Mouse (Mus musculus): Measurements from ENCODE around the gene Cacnb4.

Gene Cacnb4

DNA sequence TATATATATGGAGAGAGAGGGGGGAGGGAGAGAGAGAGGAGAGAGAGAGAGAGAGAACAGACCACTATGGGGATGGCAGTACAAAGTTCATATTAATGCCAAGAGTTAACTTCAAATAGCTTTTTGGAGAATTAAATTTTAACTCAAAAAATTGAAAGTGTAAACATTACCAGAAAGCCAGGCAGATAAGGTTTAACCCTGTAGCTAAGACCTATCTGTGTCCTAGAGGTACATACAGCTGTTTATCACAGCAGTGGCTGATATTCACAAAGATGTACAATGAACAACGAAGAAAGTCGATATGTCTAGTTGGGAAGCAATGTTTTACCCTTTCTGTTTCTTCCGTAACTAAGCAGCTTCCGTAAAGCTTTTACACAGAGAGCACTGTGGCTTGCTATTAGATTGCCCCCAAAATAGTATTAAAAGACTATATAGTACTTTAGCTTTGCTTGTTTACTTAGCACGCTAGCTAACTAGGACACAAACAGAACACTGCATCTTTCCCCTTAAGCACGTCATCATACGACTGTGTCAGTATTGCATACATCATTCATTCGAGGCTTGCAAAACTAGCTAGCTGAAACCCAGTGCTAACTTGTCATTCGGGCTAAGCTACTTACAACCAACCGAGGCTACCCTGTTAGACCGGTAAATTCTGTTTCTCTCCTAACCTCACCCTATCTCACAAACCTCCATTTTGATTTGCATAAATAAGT is 72.5 kb downstream of the Cacnb4 start:
- no peak for DNase-seq (ENCODE audit: low spot score)

- DNase-seq (ENCODE audit: low spot score): no peak
Measured at GRCm38 (mm10) chr2:52603421-52603820, 73.2 kb downstream of the Cacnb4 start.

- DNase-seq (ENCODE audit: low spot score): no peak
Measured at GRCm38 (mm10) chr2:52602921-52603320, 73.7 kb downstream of the Cacnb4 start.

GRCm38 (mm10) chr2:52602228-52602627 is 74.4 kb downstream of the Cacnb4 start:
- no peak for DNase-seq (ENCODE audit: low spot score)

GRCm38 (mm10) chr2:52597511-52597910 is 79.1 kb downstream of the Cacnb4 start:
- no peak for DNase-seq (ENCODE audit: low spot score)

DNA sequence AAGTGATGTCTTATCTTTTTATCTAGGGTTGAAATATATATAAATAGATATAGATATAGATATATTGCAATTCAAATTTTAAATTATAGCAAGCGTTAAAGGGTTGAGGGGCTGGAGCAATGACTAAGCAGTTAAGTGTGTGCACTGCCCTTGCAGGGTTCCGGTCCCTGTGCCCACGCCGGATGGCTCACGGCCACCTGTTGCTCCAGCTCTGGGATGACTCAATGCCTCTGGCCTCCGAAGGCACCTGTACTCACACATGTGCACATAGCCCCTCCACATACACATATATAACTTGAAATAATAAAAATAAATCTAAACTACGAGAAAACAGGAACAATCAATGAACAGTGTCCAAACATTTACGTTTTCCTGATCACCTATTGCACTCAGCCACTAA is 82.8 kb downstream of the Cacnb4 start:
- DNase-seq (ENCODE audit: low spot score): no peak

DNA sequence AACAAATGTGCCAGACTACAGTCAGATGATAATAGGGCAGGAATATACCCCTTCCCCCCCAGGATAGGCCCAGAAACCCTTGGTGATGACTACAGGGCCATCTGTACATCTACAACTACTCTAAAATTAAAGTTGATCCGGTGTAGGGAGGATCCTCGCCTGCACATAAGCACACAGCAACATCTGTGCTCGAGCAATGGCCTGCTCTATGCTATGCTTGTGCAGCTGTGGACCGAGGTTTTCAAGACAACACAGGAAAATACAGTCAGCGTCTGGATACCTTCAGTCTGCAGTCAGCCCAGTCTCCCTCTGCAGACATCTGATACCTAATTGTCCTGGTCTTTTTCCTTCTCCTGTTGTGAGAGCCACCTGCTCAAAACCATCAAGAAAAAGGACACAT is 83.4 kb downstream of the Cacnb4 start:
- DNase-seq (ENCODE audit: low spot score): no peak

DNA sequence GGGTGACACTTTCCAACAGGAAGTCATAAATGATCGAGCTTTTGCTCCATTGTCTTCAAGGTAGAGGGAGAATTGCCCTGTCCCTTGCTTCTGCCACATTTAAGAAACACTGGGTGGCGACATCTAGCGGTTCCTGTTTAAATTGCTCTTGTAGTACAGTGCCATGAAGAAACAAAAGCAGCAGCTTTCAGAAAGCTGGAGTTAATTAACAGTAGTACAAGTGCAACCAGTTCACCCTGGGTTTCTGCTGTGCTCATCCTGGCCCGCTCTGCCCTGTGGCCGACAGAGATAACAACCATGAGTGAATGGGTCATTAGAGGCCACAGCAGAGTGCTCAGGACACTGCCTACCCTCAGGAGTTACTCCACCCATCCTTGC is 85.7 kb downstream of the Cacnb4 start:
- peak; percentile 94 for DNase-seq (ENCODE audit: low spot score)

DNA sequence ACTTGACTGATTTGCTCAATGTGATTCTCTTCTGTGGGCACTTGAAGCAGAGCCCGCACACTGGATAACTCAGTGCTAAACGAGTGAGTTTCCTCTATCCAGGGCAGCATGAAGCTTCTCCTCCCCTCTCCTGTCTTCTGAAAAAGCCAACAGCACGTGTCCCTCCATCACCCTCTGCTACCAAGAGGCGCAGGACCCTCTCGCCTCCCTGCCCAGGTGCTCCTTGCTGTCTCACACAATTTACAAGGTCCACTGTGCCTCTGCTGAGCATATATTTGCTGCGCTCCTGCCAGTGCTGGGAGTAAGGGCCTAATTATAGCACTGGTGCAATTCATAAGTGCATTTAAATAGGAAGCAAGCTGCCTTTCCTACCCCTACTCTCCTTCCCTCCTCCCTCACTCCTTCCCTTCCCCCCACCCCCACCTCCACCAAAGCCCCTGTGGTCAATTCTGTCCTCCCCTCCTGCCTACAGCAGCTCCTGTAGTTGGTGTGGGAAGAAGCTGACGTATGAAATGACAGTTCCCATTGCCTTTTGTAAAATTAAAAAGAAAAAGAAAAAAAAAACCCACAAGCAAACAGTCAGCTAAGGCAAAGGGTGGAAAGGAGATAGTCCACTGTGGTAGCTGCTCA is 86.2 kb downstream of the Cacnb4 start:
- no peak for DNase-seq (ENCODE audit: low spot score)

- no peak for DNase-seq (ENCODE audit: low spot score)
Measured at GRCm38 (mm10) chr2:52589514-52589913, 87.1 kb downstream of the Cacnb4 start.

- no peak for DNase-seq (ENCODE audit: low spot score)
Measured at GRCm38 (mm10) chr2:52585384-52585783, 91.2 kb downstream of the Cacnb4 start.

DNA sequence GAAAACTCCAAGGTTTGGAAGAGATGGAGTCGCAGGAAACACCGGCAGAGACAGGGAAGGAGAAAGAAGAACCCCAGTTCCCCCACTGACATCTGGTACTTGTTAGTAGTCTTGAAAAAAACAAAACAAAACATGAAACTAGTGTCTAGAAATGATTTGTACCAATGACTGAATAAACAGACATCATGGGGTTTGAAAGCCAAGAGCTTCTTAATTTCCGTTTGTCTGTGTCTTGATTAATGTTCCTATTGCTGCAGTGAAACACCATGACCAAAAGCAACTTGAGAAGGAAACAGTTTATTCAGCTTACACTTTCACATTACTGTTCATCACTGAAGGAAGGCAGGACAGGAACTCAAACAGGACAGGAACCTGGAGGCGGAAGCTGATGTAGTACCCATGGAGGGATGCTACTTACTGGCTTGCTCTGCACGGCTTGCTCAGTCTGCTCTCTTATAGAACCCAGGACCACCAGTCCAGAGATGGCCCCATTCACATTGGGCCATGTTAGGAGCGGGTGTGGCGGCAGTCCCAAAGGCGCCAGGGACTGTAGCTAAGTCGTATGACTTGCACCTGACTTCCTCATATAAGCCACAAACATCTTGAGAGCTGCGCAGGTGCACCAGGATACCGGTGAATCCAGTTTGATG is 95.4 kb downstream of the Cacnb4 start:
- no peak for DNase-seq (ENCODE audit: low spot score)

DNA sequence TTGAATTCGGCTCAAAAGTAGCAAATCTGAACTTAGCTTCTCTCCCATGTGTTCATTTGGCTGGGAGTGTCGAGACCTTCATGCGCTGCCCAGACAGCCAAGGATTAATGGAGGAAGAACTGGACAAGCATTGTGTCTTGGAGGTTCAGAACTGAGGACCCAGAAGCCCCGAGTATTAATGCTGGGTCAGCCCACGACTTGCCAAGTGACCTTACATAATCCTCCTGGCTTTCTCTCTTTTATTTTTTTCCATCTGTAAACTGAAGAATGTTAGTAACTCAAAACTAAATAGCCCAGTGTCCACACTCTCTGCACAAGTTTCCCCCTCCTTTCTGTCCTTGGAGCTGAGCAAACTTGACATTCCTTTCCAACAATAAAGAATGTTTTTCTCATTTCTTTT is 95.9 kb downstream of the Cacnb4 start:
- DNase-seq (ENCODE audit: low spot score): no peak

DNA sequence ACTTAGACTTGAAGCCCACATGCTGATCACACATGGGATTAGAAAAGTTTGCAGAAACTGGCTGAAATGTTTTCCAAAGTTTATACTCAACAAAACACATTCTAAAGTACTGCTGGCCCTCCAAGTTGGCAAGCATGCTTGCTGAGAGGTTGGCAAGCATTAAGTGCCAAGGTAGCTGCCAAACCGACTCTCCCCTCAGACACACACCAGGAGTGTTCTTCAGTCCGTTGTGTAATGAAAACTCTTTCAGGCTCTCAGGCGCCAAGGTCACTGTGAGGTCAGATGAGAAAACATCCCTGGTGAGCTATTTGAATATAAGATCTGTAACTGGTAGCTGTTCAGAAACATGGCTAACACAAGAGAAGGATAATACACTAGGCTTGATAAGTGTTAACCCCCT is 97.8 kb downstream of the Cacnb4 start:
- DNase-seq (ENCODE audit: low spot score): no peak

DNA sequence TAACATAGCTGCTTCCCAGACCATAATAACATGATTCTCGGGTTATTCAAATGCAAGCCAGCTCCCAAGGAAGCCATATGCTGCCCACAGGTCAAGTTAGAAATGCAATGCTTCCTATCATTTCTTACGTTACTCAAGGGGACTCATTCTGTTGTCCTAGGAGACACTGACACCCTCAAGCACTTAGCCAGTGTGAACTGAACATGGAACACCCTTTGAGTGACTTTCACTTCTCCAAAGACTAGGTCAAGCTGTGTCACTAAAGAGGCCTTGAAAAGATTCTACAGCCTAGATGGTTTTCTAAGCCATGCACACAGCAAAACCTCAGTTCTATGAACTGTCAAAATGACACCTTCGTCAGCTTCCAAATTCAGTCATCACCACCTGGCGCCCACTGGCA is 98.9 kb downstream of the Cacnb4 start:
- DNase-seq (ENCODE audit: low spot score): no peak

GRCm38 (mm10) chr2:52576546-52576945 is 100.1 kb downstream of the Cacnb4 start:
- no peak for DNase-seq (ENCODE audit: low spot score)

- no peak for DNase-seq (ENCODE audit: low spot score)
Measured at GRCm38 (mm10) chr2:52575637-52576175, 100.9 kb downstream of the Cacnb4 start.

DNA sequence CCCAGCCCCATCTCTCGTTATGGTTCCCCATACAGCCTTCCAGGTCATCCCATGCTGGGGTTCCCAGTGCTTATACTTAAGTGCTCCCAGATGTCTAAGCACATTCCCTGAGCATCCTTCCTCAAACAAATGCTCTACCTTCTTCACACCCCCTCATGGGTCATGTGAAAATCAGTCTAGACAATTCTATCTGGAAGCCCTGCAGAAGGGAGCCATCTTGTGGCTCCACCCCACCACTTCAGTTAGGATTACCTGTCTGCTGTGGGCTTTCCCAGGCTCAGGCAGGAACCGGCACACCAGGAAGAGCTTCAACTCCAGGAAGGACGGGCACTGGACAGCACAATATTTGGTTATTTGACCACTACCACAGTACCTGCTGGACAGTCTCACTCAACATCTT is 101.7 kb downstream of the Cacnb4 start:
- DNase-seq (ENCODE audit: low spot score): no peak

GRCm38 (mm10) chr2:52572221-52572620 is 104.4 kb downstream of the Cacnb4 start:
- no peak for DNase-seq (ENCODE audit: low spot score)

- DNase-seq (ENCODE audit: low spot score): no peak
Measured at GRCm38 (mm10) chr2:52571339-52571968, 105.2 kb downstream of the Cacnb4 start.

DNA sequence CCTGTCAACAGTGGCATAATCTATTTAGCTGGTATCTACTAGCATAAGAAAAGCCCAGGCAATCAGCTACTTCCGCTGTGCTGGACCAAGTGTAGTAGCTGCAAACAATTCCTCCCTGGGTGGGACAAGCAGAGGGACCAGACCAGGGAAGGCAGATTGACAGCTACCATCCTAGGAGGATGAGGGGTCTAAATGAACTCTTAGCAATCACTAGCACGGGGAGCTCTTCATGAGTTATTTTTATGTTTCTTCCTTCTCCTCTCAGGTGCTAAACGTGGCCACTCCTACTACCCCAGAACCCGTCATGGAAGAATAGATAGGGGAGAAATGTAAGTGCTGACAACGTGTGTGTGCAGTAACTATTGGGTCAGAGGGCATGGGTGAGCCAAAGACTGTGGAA is 105.8 kb downstream of the Cacnb4 start:
- DNase-seq (ENCODE audit: low spot score): no peak

GRCm38 (mm10) chr2:52570171-52570570 is 106.5 kb downstream of the Cacnb4 start:
- DNase-seq (ENCODE audit: low spot score): no peak

DNA sequence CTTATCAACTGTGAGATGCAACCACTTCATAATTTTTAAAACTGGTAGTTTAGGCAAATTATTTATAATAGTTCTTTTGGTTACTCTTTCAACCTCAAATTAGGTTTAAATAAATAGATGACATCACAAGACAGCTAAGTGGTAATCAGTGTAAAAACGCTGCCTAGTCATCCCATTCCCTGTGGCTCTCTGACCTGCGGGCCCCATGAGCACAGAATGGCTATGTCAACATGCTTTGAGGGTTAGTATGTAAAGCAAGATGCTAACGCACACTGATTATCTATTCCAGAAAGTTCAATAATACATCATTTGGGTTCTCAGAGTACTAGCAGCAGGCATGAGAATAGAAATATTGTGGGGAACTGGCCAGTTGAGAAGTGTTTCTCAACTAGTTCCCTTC is 108.5 kb downstream of the Cacnb4 start:
- no peak for DNase-seq (ENCODE audit: low spot score)

All from retina, embryonic 14.5 days (tissue).